Mouse (Mus musculus): Measurements from ENCODE around the gene Olfr427. TPM values are rescaled to one million over a fixed set of nuclear protein-coding genes. Genes with fewer than 3 reads are reported as not detected.
"Not testable (repeated sequence)": the region's sequence is repeated elsewhere in the genome, so short reads cannot be mapped to it uniquely, and the experiment has no call there.

The Olfr427 gene
- not detected in 2 replicates for polyA plus RNA-seq (2014; fragmentation: Nextera tagmentation; extraction: Ambion mirVana)

DNA sequence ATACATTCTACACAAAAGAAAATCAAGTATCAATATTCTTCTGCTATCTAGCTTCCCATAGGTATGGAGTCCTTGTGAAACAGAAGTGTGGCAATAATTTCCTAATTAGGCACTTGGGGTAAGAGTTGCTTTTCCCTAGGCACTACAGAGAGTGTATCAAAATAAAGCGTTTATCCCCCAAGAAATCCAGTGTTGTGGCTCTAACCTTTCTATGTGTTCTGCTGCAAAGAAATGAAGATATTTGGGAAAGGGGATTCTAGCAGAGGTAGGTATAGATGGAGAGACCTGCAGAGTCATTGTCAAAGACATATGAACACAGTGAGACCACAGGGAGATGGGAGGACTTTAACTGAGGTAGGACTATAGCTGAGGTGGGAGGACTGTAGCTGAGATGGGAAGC is at the start of gene Olfr427:
Gene Olfr427, plus strand, starts transcription at position 301 of the 400 bp plus-strand sequence.
- 90% methylated on average over 1 of the region's 1 CpGs for WGBS
- DNase-seq, result no peak
- ATAC-seq (ENCODE audit: insufficient read depth), result no peak
- H3K4me2 ChIP-seq, result no peak within 1 kb of the TSS
- H3K4me1 ChIP-seq (ENCODE audit: insufficient read depth), result no peaks in the 10 kb centered on the region
- no peak within 1 kb of the TSS for H3K4me3 ChIP-seq (ENCODE audit: low read depth, low read length)
- no peaks in the 10 kb centered on the region for H3K27me3 ChIP-seq (ENCODE audit: insufficient read depth, low read length)
- no peaks in the 10 kb centered on the region for H3K9me3 ChIP-seq (ENCODE audit: low read depth, low read length)
- TF ChIP-seq CTCF (IDR thresholded peaks at IDR 0.05; ENCODE audit: low read depth), result no peak
- H3K36me3 ChIP-seq (ENCODE audit: insufficient read depth), result no peaks in the 10 kb centered on the region
- H3K9ac ChIP-seq, result no peak within 1 kb of the TSS
- H3K27ac ChIP-seq (ENCODE audit: low read depth), result no peak within 1 kb of the TSS

- not testable (repeated sequence) for ATAC-seq (ENCODE audit: insufficient read depth); DNase-seq; H3K4me3 ChIP-seq (ENCODE audit: low read depth, low read length); H3K27me3 ChIP-seq (ENCODE audit: insufficient read depth, low read length); H3K27ac ChIP-seq (ENCODE audit: low read depth); H3K4me1 ChIP-seq (ENCODE audit: insufficient read depth); H3K9me3 ChIP-seq (ENCODE audit: low read depth, low read length); H3K9ac ChIP-seq; H3K36me3 ChIP-seq (ENCODE audit: insufficient read depth); H3K4me2 ChIP-seq
- 64% methylated on average over 5 of the region's 6 CpGs for WGBS
These were observed 48.5 kb upstream of the Olfr427 start for GRCm38 (mm10) chr1:174048227-174048626.

- TF ChIP-seq CTCF (IDR thresholded peaks at IDR 0.05; ENCODE audit: low read depth), result no peak
- ATAC-seq (ENCODE audit: insufficient read depth), result no peak
- no peak within 1 kb of the TSS for H3K9ac ChIP-seq
- no peaks in the 10 kb centered on the region for H3K27me3 ChIP-seq (ENCODE audit: insufficient read depth, low read length)
- no peaks in the 10 kb centered on the region for H3K36me3 ChIP-seq (ENCODE audit: insufficient read depth)
- H3K4me2 ChIP-seq, result no peak within 1 kb of the TSS
- no peaks in the 10 kb centered on the region for H3K4me1 ChIP-seq (ENCODE audit: insufficient read depth)
- H3K4me3 ChIP-seq (ENCODE audit: low read depth, low read length), result no peak within 1 kb of the TSS
- DNase-seq, result no peak
- H3K27ac ChIP-seq (ENCODE audit: low read depth), result no peak within 1 kb of the TSS
- 65% methylated on average over 2 of the region's 2 CpGs for WGBS
- no peaks in the 10 kb centered on the region for H3K9me3 ChIP-seq (ENCODE audit: low read depth, low read length)
These were observed 47.8 kb upstream of the Olfr427 start, which contains the start of gene Olfr432 for GRCm38 (mm10) chr1:174048893-174049292. TSS of gene Olfr432 (plus strand) at chr1:174049205.

DNA sequence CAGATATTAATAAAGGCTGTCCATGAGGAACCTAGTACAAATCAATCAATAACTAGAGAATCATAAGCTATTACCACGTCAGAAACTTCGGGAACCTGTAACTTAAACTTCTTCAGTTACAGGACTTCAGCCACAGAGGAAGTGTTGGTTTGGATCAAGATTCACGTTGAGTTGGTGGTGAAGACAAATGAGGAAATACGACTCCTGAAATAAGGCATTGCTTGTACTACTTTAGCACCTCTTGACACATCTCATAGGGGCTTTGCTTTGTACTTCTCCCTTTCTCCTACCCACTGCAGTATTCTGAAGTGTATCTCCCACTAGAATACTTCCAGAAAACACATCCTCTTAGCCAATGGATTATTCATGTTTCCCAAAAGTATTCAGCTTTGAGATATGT is 47.3 kb upstream of the Olfr427 start:
- DNase-seq; H3K36me3 ChIP-seq (ENCODE audit: insufficient read depth); H3K4me3 ChIP-seq (ENCODE audit: low read depth, low read length); H3K4me2 ChIP-seq; ATAC-seq (ENCODE audit: insufficient read depth); H3K9ac ChIP-seq; H3K4me1 ChIP-seq (ENCODE audit: insufficient read depth); H3K27me3 ChIP-seq (ENCODE audit: insufficient read depth, low read length); H3K27ac ChIP-seq (ENCODE audit: low read depth); H3K9me3 ChIP-seq (ENCODE audit: low read depth, low read length): not testable (repeated sequence)
- 54% methylated on average over 4 of the region's 4 CpGs for WGBS

DNA sequence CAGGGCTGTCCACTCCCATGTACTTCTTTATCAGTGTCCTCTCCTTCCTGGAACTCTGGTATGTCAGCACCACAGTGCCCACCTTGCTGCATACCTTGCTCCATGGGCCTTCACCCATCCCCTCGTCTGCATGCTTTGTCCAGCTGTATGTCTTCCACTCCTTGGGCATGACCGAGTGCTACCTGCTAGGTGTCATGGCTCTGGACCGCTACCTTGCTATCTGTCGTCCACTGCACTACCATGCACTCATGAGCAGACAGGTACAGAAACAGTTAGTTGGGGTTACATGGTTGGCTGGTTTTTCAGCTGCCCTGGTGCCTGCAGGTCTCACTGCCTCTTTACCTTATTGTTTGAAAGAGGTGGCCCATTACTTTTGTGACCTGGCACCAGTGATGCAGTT is 46.2 kb upstream of the Olfr427 start:
- TF ChIP-seq CTCF (IDR thresholded peaks at IDR 0.05; ENCODE audit: low read depth), result no peak
- ATAC-seq (ENCODE audit: insufficient read depth), result no peak

DNA sequence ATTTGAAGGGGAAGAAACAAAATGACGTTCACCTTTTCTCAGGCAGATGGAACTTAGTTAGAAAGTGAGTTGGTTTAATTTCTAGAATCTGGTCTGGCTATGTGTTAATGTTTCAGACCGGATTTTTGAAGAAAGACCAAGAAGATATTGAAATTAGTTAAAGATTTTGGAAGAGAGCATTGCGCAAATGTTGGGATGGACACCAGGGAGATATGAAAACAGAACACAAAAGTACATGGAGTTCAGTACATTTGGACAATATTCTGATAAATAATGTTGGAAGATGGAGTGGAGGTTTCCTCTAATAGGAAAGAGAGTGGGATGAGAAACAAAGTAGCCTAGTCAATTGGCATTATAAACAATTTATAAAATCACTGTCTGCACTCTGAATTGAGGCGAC is 45.2 kb upstream of the Olfr427 start:
- H3K9me3 ChIP-seq (ENCODE audit: low read depth, low read length), result no peaks in the 10 kb centered on the region
- no peaks in the 10 kb centered on the region for H3K4me1 ChIP-seq (ENCODE audit: insufficient read depth)
- whole genome bisulfite sequencing, result 79% methylated on average over 4 of the region's 4 CpGs
- no peak overlapping the region for H3K4me2 ChIP-seq
- no peak for TF ChIP-seq CTCF (IDR thresholded peaks at IDR 0.05; ENCODE audit: low read depth)
- H3K27me3 ChIP-seq (ENCODE audit: insufficient read depth, low read length), result no peaks in the 10 kb centered on the region
- H3K36me3 ChIP-seq (ENCODE audit: insufficient read depth), result no peaks in the 10 kb centered on the region
- H3K27ac ChIP-seq (ENCODE audit: low read depth), result no peak overlapping the region
- no peak overlapping the region for H3K9ac ChIP-seq
- H3K4me3 ChIP-seq (ENCODE audit: low read depth, low read length), result no peak overlapping the region
- DNase-seq (no peak), ATAC-seq (ENCODE audit: insufficient read depth) (no peak)

More for the DNA sequence above, 46.2 kb upstream of the Olfr427 start:
- no peak overlapping the region for H3K4me3 ChIP-seq (ENCODE audit: low read depth, low read length)
- H3K9ac ChIP-seq, result no peak overlapping the region
- H3K4me1 ChIP-seq (ENCODE audit: insufficient read depth), result no peaks in the 10 kb centered on the region
- no peak overlapping the region for H3K4me2 ChIP-seq
- H3K36me3 ChIP-seq (ENCODE audit: insufficient read depth), result no peaks in the 10 kb centered on the region
- H3K27me3 ChIP-seq (ENCODE audit: insufficient read depth, low read length), result no peaks in the 10 kb centered on the region
- H3K27ac ChIP-seq (ENCODE audit: low read depth), result no peak overlapping the region
- H3K9me3 ChIP-seq (ENCODE audit: low read depth, low read length), result no peaks in the 10 kb centered on the region
- no peak for DNase-seq
- 81% methylated on average over 4 of the region's 4 CpGs for WGBS

- Histone ChIP-seq H3K9ac (no peak overlapping the region), H3K4me3 (ENCODE audit: low read depth, low read length) (no peak overlapping the region), H3K27me3 (ENCODE audit: insufficient read depth, low read length) (no peaks in the 10 kb centered on the region), H3K4me2 (no peak overlapping the region), H3K36me3 (ENCODE audit: insufficient read depth) (no peaks in the 10 kb centered on the region), H3K9me3 (ENCODE audit: low read depth, low read length) (no peaks in the 10 kb centered on the region), H3K4me1 (ENCODE audit: insufficient read depth) (no peaks in the 10 kb centered on the region), H3K27ac (ENCODE audit: low read depth) (no peak overlapping the region)
- DNase-seq (no peak), ATAC-seq (ENCODE audit: insufficient read depth) (no peak)
- TF ChIP-seq CTCF (IDR thresholded peaks at IDR 0.05; ENCODE audit: low read depth), result no peak
- 73% methylated on average over 5 of the region's 5 CpGs for WGBS
These were observed 44.7 kb upstream of the Olfr427 start for GRCm38 (mm10) chr1:174051931-174052536.

DNA sequence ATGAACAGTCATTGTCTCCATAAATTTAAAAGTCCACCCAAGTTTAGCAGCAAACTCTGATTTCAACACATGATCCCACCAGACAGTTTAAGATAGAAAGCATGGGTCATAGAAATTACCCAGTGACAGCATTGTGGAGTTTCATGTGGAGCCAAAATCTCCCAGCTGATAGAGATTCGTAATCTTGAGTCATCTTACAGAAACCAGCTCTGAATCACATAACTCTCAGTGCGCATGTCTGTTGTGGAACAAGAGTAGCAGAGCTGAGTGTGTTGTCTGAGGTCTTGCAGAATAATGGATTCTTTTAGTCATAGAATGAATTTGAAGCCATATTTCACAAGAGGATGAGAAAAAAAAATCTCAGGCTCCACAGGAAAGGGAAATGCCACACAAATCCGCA is 43.7 kb upstream of the Olfr427 start:
- H3K36me3 ChIP-seq (ENCODE audit: insufficient read depth), result no peaks in the 10 kb centered on the region
- ATAC-seq (ENCODE audit: insufficient read depth) (no peak), DNase-seq (no peak)
- no peaks in the 10 kb centered on the region for H3K4me1 ChIP-seq (ENCODE audit: insufficient read depth)
- no peaks in the 10 kb centered on the region for H3K27me3 ChIP-seq (ENCODE audit: insufficient read depth, low read length)
- no peak for TF ChIP-seq CTCF (IDR thresholded peaks at IDR 0.05; ENCODE audit: low read depth)
- H3K4me2 ChIP-seq, result no peak overlapping the region
- no peaks in the 10 kb centered on the region for H3K9me3 ChIP-seq (ENCODE audit: low read depth, low read length)
- WGBS, result 75% methylated on average over 3 of the region's 3 CpGs
- no peak overlapping the region for H3K4me3 ChIP-seq (ENCODE audit: low read depth, low read length)
- no peak overlapping the region for H3K9ac ChIP-seq
- no peak overlapping the region for H3K27ac ChIP-seq (ENCODE audit: low read depth)
